Mouse (Mus musculus): ENCODE measurements around the gene Hexdc. TPM values are rescaled to one million over a fixed set of nuclear protein-coding genes. Genes with fewer than 3 reads are reported as not detected.

Gene Hexdc
- total RNA-seq, 1 experiment from 2014 or later, result 9.6 TPM

Other genes with a start within 250 kb of the Hexdc start
- gene Csnk1d, start 213.1 kb upstream of the Hexdc start, total RNA-seq (2017), result 65.0 and 84.8 TPM in 2 replicates
- gene Cd7, start 165.0 kb upstream of the Hexdc start, total RNA-seq (2017), result 1.1 and 3.1 TPM in 2 replicates
- not detected in 2 replicates for gene Sectm1b, start 140.9 kb upstream of the Hexdc start, total RNA-seq (2017)
- not detected in 2 replicates for gene Sectm1a, start 123.2 kb upstream of the Hexdc start, total RNA-seq (2017)
- gene Tex19.2, start 85.8 kb upstream of the Hexdc start, total RNA-seq (2017), result not detected in 2 replicates
- not detected in 2 replicates for gene Tex19.1, start 58.3 kb upstream of the Hexdc start, total RNA-seq (2017)
- not detected in 2 replicates for gene Uts2r, start 44.2 kb upstream of the Hexdc start, total RNA-seq (2017)
- gene Ogfod3, start 278 bp downstream of the Hexdc start, total RNA-seq (2017), result 3.8 and 8.6 TPM in 2 replicates
- 22.7 and 30.2 TPM in 2 replicates for gene Cybc1, start 24.9 kb downstream of the Hexdc start, total RNA-seq (2017)
- 23.5 and 40.9 TPM in 2 replicates for gene Narf, start 32.8 kb downstream of the Hexdc start, total RNA-seq (2017)
- gene Foxk2, start 55.6 kb downstream of the Hexdc start, total RNA-seq (2017), result 20.8 and 23.8 TPM in 2 replicates
- gene Wdr45b, start 150.0 kb downstream of the Hexdc start, total RNA-seq (2017), result 39.1 and 40.7 TPM in 2 replicates
- gene Rab40b, start 183.8 kb downstream of the Hexdc start, total RNA-seq (2017), result 0.64 TPM in 1 of 2 replicates, not detected in the other
- gene Fn3krp, start 217.0 kb downstream of the Hexdc start, total RNA-seq (2017), result 19.6 and 26.3 TPM in 2 replicates
- 0.44 and 0.46 TPM in 2 replicates for gene Fn3k, start 230.5 kb downstream of the Hexdc start, total RNA-seq (2017)
- 46.9 and 57.8 TPM in 2 replicates for gene Tbcd, start 247.5 kb downstream of the Hexdc start, total RNA-seq (2017)

All from common myeloid progenitor, adult 5-6 weeks (primary cell).